Mouse (Mus musculus): ENCODE data around the gene Slc22a3. TPM values are rescaled to one million over a fixed set of nuclear protein-coding genes. Genes with fewer than 3 reads are reported as not detected.

The Slc22a3 gene
- polyA plus RNA-seq (2015; fragmentation: Nextera tagmentation; extraction: Ambion mirVana): 0.23 and 0.51 TPM in 2 replicates

GRCm38 (mm10) chr17:12507654-12508204, at the start of gene Slc22a3:
Gene Slc22a3 (minus strand): TSS chr17:12507704.

GRCm38 (mm10) chr17:12377981-12378705, 129.4 kb downstream of the Slc22a3 start, which contains the start of gene Plg:
Gene Plg (plus strand): TSS chr17:12378608.

Other genes with a start within 250 kb of the Slc22a3 start
- gene Map3k4, start 188.9 kb downstream of the Slc22a3 start, polyA plus RNA-seq (2015; fragmentation: Nextera tagmentation; extraction: Ambion mirVana): 18.3 and 19.1 TPM in 2 replicates
- gene Plg, start 129.1 kb downstream of the Slc22a3 start, polyA plus RNA-seq (2015; fragmentation: Nextera tagmentation; extraction: Ambion mirVana): 0.11 and 0.77 TPM in 2 replicates
- not detected in 2 replicates for gene Slc22a2, start 76.4 kb upstream of the Slc22a3 start, polyA plus RNA-seq (2015; fragmentation: Nextera tagmentation; extraction: Ambion mirVana)
- 13.4 and 13.6 TPM in 2 replicates for gene Slc22a1, start 168.1 kb upstream of the Slc22a3 start, polyA plus RNA-seq (2015; fragmentation: Nextera tagmentation; extraction: Ambion mirVana)

Measured in urinary bladder, postnatal 0 days (tissue).